Mouse (Mus musculus): Measurements from ENCODE around the gene Cpsf4l. TPM values are rescaled to one million over a fixed set of nuclear protein-coding genes. Genes with fewer than 3 reads are reported as not detected.

The Cpsf4l gene
- total and polyA plus RNA-seq, 3 experiments: not detected

GRCm38 (mm10) chr11:113678373-113678772 lies 31.4 kb downstream of the Cpsf4l start:
- peaks cover 60% of the 10 kb centered on the region for H3K36me3 ChIP-seq (replicated peaks)
- H3K4me3 ChIP-seq (ENCODE audit: low read depth, low read length): peak overlapping the region; percentile 53; the same call in 1 of the 2 replicates
- peaks cover 53% of the 10 kb centered on the region for H3K4me1 ChIP-seq (ENCODE audit: insufficient read depth, low read depth, low read length)
- H3K27me3 ChIP-seq (ENCODE audit: insufficient read depth, low read length): no peaks in the 10 kb centered on the region
- TF ChIP-seq GATA1 (IDR thresholded peaks at IDR 0.05; ENCODE audit: borderline replicate concordance, low read length): no peak
- no peak for TF ChIP-seq GATA2 (IDR thresholded peaks at IDR 0.05; ENCODE audit: borderline replicate concordance, low read depth, low read length)
- no peak for TF ChIP-seq TAL1 (conservative IDR thresholded peaks at IDR 0.05; ENCODE audit: low read depth, low read length)
- TF ChIP-seq POLR2AphosphoS5 (IDR thresholded peaks at IDR 0.05; ENCODE audit: insufficient replicate concordance, low read depth, low read length): no peak
- no peak for TF ChIP-seq CTCF (IDR thresholded peaks at IDR 0.05; ENCODE audit: low read depth, low read length)
- no peak for DNase-seq (ENCODE audit: low spot score)
- H3K9me3 ChIP-seq (replicated peaks): no peaks in the 10 kb centered on the region
- ATAC-seq (ENCODE audit: extremely low read depth, insufficient number of reproducible peaks, low FRiP score, poor library complexity, severe bottlenecking): no peak

DNA sequence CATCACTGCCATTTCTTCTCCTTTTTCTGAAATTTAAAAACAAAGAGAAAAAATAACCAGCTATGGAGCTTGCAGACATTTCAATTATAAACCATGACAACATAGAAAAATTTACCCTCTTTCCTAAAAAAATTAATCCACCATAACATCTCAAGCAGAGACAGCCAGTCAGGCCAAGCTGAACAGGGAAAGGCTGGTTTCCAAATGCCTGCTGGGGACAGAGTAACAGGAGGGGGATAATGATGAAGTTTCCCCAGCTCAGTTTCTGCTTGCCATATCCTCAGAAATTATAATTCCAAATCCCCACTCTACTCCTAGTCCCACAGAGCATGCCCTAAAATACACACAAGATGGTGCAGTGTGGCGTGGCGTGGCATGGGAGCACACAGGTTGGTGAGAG lies 32.4 kb downstream of the Cpsf4l start:
- Histone ChIP-seq H3K4me3 (ENCODE audit: low read depth, low read length) (no peak overlapping the region), H3K36me3 (replicated peaks) (peaks cover 68% of the 10 kb centered on the region), H3K4me1 (ENCODE audit: insufficient read depth, low read depth, low read length) (peaks cover 53% of the 10 kb centered on the region), H3K9me3 (replicated peaks) (no peaks in the 10 kb centered on the region), H3K27me3 (ENCODE audit: insufficient read depth, low read length) (no peaks in the 10 kb centered on the region)
- no peak for DNase-seq (ENCODE audit: low spot score)
- no peak for ATAC-seq (ENCODE audit: extremely low read depth, insufficient number of reproducible peaks, low FRiP score, poor library complexity, severe bottlenecking)
- no peak for TF ChIP-seq TAL1 (conservative IDR thresholded peaks at IDR 0.05; ENCODE audit: low read depth, low read length)
- TF ChIP-seq GATA2 (IDR thresholded peaks at IDR 0.05; ENCODE audit: borderline replicate concordance, low read depth, low read length): no peak
- no peak for TF ChIP-seq CTCF (IDR thresholded peaks at IDR 0.05; ENCODE audit: low read depth, low read length)
- TF ChIP-seq GATA1 (IDR thresholded peaks at IDR 0.05; ENCODE audit: borderline replicate concordance, low read length): no peak
- TF ChIP-seq POLR2AphosphoS5 (IDR thresholded peaks at IDR 0.05; ENCODE audit: insufficient replicate concordance, low read depth, low read length): no peak

DNA sequence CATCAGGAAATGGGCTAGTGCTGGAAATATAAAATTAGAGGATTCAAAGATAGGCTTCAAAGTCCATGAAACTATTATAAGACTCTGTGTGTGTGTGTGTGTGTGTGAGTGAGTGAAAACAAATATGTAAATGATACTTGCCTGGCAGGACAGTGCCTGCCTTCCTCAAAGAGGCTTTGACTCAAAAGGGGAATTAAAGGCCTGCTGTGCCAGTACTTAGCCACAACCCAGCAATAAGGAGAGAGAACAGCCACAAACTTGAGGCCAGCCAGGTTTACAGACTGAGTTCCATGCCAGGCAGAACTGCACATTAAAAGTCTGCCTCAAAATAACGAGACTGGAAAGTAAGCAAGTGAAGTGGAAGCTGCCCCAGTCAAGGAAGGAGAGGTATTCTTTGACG lies 33.0 kb downstream of the Cpsf4l start:
- Histone ChIP-seq H3K9me3 (replicated peaks) (no peaks in the 10 kb centered on the region), H3K4me1 (ENCODE audit: insufficient read depth, low read depth, low read length) (peaks cover 50% of the 10 kb centered on the region), H3K36me3 (replicated peaks) (peaks cover 74% of the 10 kb centered on the region), H3K27me3 (ENCODE audit: insufficient read depth, low read length) (no peaks in the 10 kb centered on the region), H3K4me3 (ENCODE audit: low read depth, low read length) (no peak overlapping the region)
- ATAC-seq (ENCODE audit: extremely low read depth, insufficient number of reproducible peaks, low FRiP score, poor library complexity, severe bottlenecking) (no peak), DNase-seq (ENCODE audit: low spot score) (no peak)
- no peak for TF ChIP-seq GATA1 (IDR thresholded peaks at IDR 0.05; ENCODE audit: borderline replicate concordance, low read length)

DNA sequence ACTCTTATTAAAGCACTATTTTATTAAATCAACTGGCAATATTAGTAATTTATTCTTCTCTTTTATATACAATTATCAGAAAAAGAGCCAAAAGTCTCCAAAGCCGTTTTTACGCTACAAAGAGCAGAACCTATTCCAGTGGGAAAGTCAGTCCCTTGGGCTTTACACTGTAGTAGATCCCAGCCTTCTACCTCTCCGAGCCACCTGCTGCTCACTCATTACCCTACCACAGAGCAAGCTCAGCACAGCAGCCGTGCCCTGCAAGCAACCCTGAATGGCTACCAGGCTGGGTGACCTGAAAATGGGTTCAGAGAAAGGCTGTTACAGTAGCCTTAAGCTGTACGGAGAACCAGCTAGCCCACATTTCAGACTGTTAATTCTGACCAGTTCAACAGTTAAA lies 35.2 kb downstream of the Cpsf4l start:
- ATAC-seq (ENCODE audit: extremely low read depth, insufficient number of reproducible peaks, low FRiP score, poor library complexity, severe bottlenecking) (no peak), DNase-seq (ENCODE audit: low spot score) (no peak)
- Histone ChIP-seq H3K4me3 (ENCODE audit: low read depth, low read length) (no peak overlapping the region), H3K36me3 (replicated peaks) (peaks cover 90% of the 10 kb centered on the region), H3K4me1 (ENCODE audit: insufficient read depth, low read depth, low read length) (peaks cover 38% of the 10 kb centered on the region), H3K9me3 (replicated peaks) (no peaks in the 10 kb centered on the region), H3K27me3 (ENCODE audit: insufficient read depth, low read length) (no peaks in the 10 kb centered on the region)
- TF ChIP-seq GATA1 (IDR thresholded peaks at IDR 0.05; ENCODE audit: borderline replicate concordance, low read length) (no peak), TAL1 (conservative IDR thresholded peaks at IDR 0.05; ENCODE audit: low read depth, low read length) (no peak), CTCF (IDR thresholded peaks at IDR 0.05; ENCODE audit: low read depth, low read length) (no peak), POLR2AphosphoS5 (IDR thresholded peaks at IDR 0.05; ENCODE audit: insufficient replicate concordance, low read depth, low read length) (no peak), GATA2 (IDR thresholded peaks at IDR 0.05; ENCODE audit: borderline replicate concordance, low read depth, low read length) (no peak)

GRCm38 (mm10) chr11:113673614-113674013 lies 36.2 kb downstream of the Cpsf4l start:
- ATAC-seq (ENCODE audit: extremely low read depth, insufficient number of reproducible peaks, low FRiP score, poor library complexity, severe bottlenecking): no peak
- Histone ChIP-seq H3K4me3 (ENCODE audit: low read depth, low read length) (no peak overlapping the region), H3K36me3 (replicated peaks) (peaks cover 94% of the 10 kb centered on the region), H3K9me3 (replicated peaks) (no peaks in the 10 kb centered on the region), H3K4me1 (ENCODE audit: insufficient read depth, low read depth, low read length) (peaks cover 41% of the 10 kb centered on the region), H3K27me3 (ENCODE audit: insufficient read depth, low read length) (no peaks in the 10 kb centered on the region)
- DNase-seq (ENCODE audit: low spot score): no peak
- no peak for TF ChIP-seq POLR2AphosphoS5 (IDR thresholded peaks at IDR 0.05; ENCODE audit: insufficient replicate concordance, low read depth, low read length)
- no peak for TF ChIP-seq GATA2 (IDR thresholded peaks at IDR 0.05; ENCODE audit: borderline replicate concordance, low read depth, low read length)
- TF ChIP-seq CTCF (IDR thresholded peaks at IDR 0.05; ENCODE audit: low read depth, low read length): no peak
- TF ChIP-seq GATA1 (IDR thresholded peaks at IDR 0.05; ENCODE audit: borderline replicate concordance, low read length): no peak
- TF ChIP-seq TAL1 (conservative IDR thresholded peaks at IDR 0.05; ENCODE audit: low read depth, low read length): no peak

DNA sequence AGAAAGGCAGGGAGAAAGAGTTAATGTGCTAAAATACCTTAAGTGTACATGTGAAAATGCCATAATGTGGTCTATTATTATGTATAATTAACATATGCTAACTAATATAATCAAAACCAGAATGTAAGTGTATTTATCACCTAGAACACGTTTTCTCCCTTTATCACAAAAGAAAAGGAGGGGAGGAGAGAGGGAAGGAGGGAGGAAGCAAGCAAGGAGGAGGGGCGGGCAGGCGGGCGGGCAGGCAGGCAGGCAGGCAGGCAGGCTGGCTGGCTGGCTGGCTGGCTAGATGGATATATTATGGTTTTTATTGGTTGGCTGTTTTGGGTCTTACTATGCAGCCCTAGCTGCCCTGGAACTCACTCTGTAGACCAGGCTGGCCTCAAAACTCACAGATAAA lies 40.1 kb downstream of the Cpsf4l start:
- TF ChIP-seq GATA2 (IDR thresholded peaks at IDR 0.05; ENCODE audit: borderline replicate concordance, low read depth, low read length) (no peak), TAL1 (conservative IDR thresholded peaks at IDR 0.05; ENCODE audit: low read depth, low read length) (no peak), CTCF (IDR thresholded peaks at IDR 0.05; ENCODE audit: low read depth, low read length) (no peak), GATA1 (IDR thresholded peaks at IDR 0.05; ENCODE audit: borderline replicate concordance, low read length) (no peak), POLR2AphosphoS5 (IDR thresholded peaks at IDR 0.05; ENCODE audit: insufficient replicate concordance, low read depth, low read length) (no peak)
- ATAC-seq (ENCODE audit: extremely low read depth, insufficient number of reproducible peaks, low FRiP score, poor library complexity, severe bottlenecking) (no peak), DNase-seq (ENCODE audit: low spot score) (no peak)
- Histone ChIP-seq H3K9me3 (replicated peaks) (no peaks in the 10 kb centered on the region), H3K27me3 (ENCODE audit: insufficient read depth, low read length) (no peaks in the 10 kb centered on the region), H3K36me3 (replicated peaks) (peaks cover 88% of the 10 kb centered on the region), H3K4me3 (ENCODE audit: low read depth, low read length) (no peak overlapping the region), H3K4me1 (ENCODE audit: insufficient read depth, low read depth, low read length) (peaks cover 50% of the 10 kb centered on the region)

DNA sequence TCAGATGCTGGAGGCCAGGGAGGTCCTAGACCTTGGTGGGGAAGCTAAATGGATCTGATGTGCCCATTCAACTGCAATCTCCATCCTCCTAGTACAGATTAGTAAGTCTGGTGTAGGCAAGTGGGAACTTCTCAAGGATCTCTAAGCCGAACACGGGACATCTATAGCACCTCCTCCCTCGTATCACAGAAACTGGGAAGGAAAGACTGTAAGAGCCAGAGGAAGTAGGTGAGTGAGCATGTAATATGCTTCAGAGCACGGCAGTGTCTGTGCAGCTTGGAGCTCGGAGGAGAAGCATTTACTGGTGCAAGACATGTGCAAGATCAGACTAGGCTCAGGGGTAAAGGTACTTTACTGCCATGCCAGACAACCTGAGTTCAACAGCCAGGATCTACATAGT lies 41.0 kb downstream of the Cpsf4l start:
- peaks cover 53% of the 10 kb centered on the region for H3K4me1 ChIP-seq (ENCODE audit: insufficient read depth, low read depth, low read length)
- H3K36me3 ChIP-seq (replicated peaks): peaks cover 88% of the 10 kb centered on the region
- H3K4me3 ChIP-seq (ENCODE audit: low read depth, low read length): no peak overlapping the region
- no peak for DNase-seq (ENCODE audit: low spot score)
- TF ChIP-seq GATA1 (IDR thresholded peaks at IDR 0.05; ENCODE audit: borderline replicate concordance, low read length) (no peak), TAL1 (conservative IDR thresholded peaks at IDR 0.05; ENCODE audit: low read depth, low read length) (no peak), GATA2 (IDR thresholded peaks at IDR 0.05; ENCODE audit: borderline replicate concordance, low read depth, low read length) (no peak), POLR2AphosphoS5 (IDR thresholded peaks at IDR 0.05; ENCODE audit: insufficient replicate concordance, low read depth, low read length) (no peak), CTCF (IDR thresholded peaks at IDR 0.05; ENCODE audit: low read depth, low read length) (no peak)
- H3K27me3 ChIP-seq (ENCODE audit: insufficient read depth, low read length): no peaks in the 10 kb centered on the region
- ATAC-seq (ENCODE audit: extremely low read depth, insufficient number of reproducible peaks, low FRiP score, poor library complexity, severe bottlenecking): no peak
- H3K9me3 ChIP-seq (replicated peaks): no peaks in the 10 kb centered on the region
